Mouse (Mus musculus) spleen, adult 2 months (tissue): Measurements from ENCODE around the gene Plekhm1. TPM values are rescaled to one million over a fixed set of nuclear protein-coding genes. Genes with fewer than 3 reads are reported as not detected.
A peak's percentile ranks its signal among the peaks of the same experiment; 100 is the strongest.

ENCODE experiments used
- DNase-seq, 2 experiments: peaks; one replicate each; pipeline versions ENCODE4 v3.0.0 to v3.0.0-alpha.2; 2012 to 2021; ENCODE audit warnings: low spot score in 2 of 2, low read depth in 1 of 2
- H3K27ac ChIP-seq: fragments of 200-500 bp; 2 replicates; pipeline ENCODE4 v1.5.1; 2012; ENCODE audit warnings: low read length, inconsistent platforms; ENCODE audit not compliant: insufficient read depth
- H3K27me3 ChIP-seq: fragments of 200-500 bp; 2 replicates; pipeline ENCODE4 v1.6.1; 2012; ENCODE audit warnings: mild to moderate bottlenecking, moderate library complexity, low read length, inconsistent platforms; ENCODE audit not compliant: control insufficient read depth, insufficient read depth
- H3K36me3 ChIP-seq: fragments of 200-500 bp; 2 replicates; pipeline ENCODE4 v1.6.1; 2012; ENCODE audit warnings: mild to moderate bottlenecking, low read length, inconsistent platforms; ENCODE audit not compliant: control insufficient read depth, insufficient read depth
- H3K4me1 ChIP-seq: fragments of 200-500 bp; 2 replicates; pipeline ENCODE4 v1.6.1; 2011; ENCODE audit warnings: inconsistent platforms; ENCODE audit not compliant: control insufficient read depth, insufficient read depth, insufficient read length
- H3K4me3 ChIP-seq: fragments of 200-500 bp; 2 replicates; pipeline ENCODE4 v1.5.1; 2011; ENCODE audit warnings: mild to moderate bottlenecking, inconsistent platforms; ENCODE audit not compliant: insufficient read depth, insufficient read length; ENCODE audit errors: extremely low read depth
- CTCF ChIP-seq: fragments of 200-500 bp; IDR thresholded peaks from 2 replicates; pipeline ENCODE4 v1.5.1; 2011; ENCODE audit warnings: mild to moderate bottlenecking, inconsistent platforms; ENCODE audit not compliant: insufficient read depth, insufficient read length, insufficient replicate concordance; ENCODE audit errors: extremely low read depth
- POLR2A ChIP-seq: fragments of 200-500 bp; IDR thresholded peaks from 2 replicates; pipeline ENCODE4 v1.6.1; 2011; ENCODE audit warnings: low read depth, low read length, inconsistent platforms
- WGBS: fragments of 180-500 bp; shearing (Covaris S2); methylation state at CpG from one replicate; pipeline ENCODE4 v1.1.7; 2018; 5-methylcytosine and 5-hydroxymethylcytosine counted together
- polyA plus RNA-seq: library from polyadenylated mRNA; depleted of rRNA; stranded (reverse); fragments of >200 nt; gene quantifications from 2 replicates; pipeline ENCODE4 v1.2.3, GENCODE M21; 2012

The Plekhm1 gene
- polyA plus RNA-seq, 1 experiment = 26.8 TPM

- H3K27me3 ChIP-seq = no peaks in the 10 kb centered on the region
- no peak overlapping the region for H3K27ac ChIP-seq
- WGBS = 64% methylated on average over 3 of the region's 3 CpGs
- peaks cover 49% of the 10 kb centered on the region for H3K4me1 ChIP-seq
- no peak for TF ChIP-seq POLR2A
- no peak overlapping the region for H3K4me3 ChIP-seq
- H3K36me3 ChIP-seq = peaks cover 29% of the 10 kb centered on the region
- DNase-seq = no peak
These were observed 41.3 kb downstream of the Plekhm1 start for GRCm38 (mm10) chr11:103371222-103371539.

- TF ChIP-seq CTCF (no peak), POLR2A (no peak)
- peaks cover 27% of the 10 kb centered on the region for H3K36me3 ChIP-seq
- no peak for DNase-seq
- WGBS = 85% methylated on average over 9 of the region's 9 CpGs
- H3K4me3 ChIP-seq = no peak overlapping the region
- H3K4me1 ChIP-seq = peaks cover 44% of the 10 kb centered on the region
- H3K27me3 ChIP-seq = no peaks in the 10 kb centered on the region
- H3K27ac ChIP-seq = no peak overlapping the region
These were observed 41.9 kb downstream of the Plekhm1 start for GRCm38 (mm10) chr11:103370397-103371221.

- Histone ChIP-seq H3K4me1 (peaks cover 31% of the 10 kb centered on the region), H3K27ac (no peak overlapping the region), H3K36me3 (peaks cover 20% of the 10 kb centered on the region), H3K4me3 (no peak overlapping the region), H3K27me3 (0 out of 2 replicates have a peak, but pooled peaks cover 1% of the 10 kb centered on the region)
- DNase-seq = no peak
- WGBS = 95% methylated on average over 4 of the region's 4 CpGs
- TF ChIP-seq POLR2A = no peak
- TF ChIP-seq CTCF = no peak
These were observed 47.0 kb downstream of the Plekhm1 start for GRCm38 (mm10) chr11:103365530-103365929.

- H3K36me3 ChIP-seq = peaks cover 19% of the 10 kb centered on the region
- 87% methylated on average over 3 of the region's 3 CpGs for WGBS
These were observed 47.5 kb downstream of the Plekhm1 start for GRCm38 (mm10) chr11:103365022-103365421.

GRCm38 (mm10) chr11:103364335-103364734, 48.2 kb downstream of the Plekhm1 start:
- WGBS = 59% methylated on average over 5 of the region's 5 CpGs
- H3K27me3 ChIP-seq = 0 out of 2 replicates have a peak, but pooled peaks cover 2% of the 10 kb centered on the region
- H3K4me3 ChIP-seq = no peak overlapping the region
- TF ChIP-seq POLR2A = no peak
- TF ChIP-seq CTCF = no peak
- H3K36me3 ChIP-seq = peaks cover 16% of the 10 kb centered on the region
- no peak for DNase-seq
- H3K4me1 ChIP-seq = peaks cover 30% of the 10 kb centered on the region
- no peak overlapping the region for H3K27ac ChIP-seq

More at GRCm38 (mm10) chr11:103365022-103365421, 47.5 kb downstream of the Plekhm1 start:
- Histone ChIP-seq H3K27ac (no peak overlapping the region), H3K27me3 (0 out of 2 replicates have a peak, but pooled peaks cover 2% of the 10 kb centered on the region), H3K4me3 (no peak overlapping the region), H3K4me1 (peaks cover 32% of the 10 kb centered on the region)
- no peak for DNase-seq
- TF ChIP-seq CTCF = no peak
- TF ChIP-seq POLR2A = no peak

GRCm38 (mm10) chr11:103363214-103364148, 49.0 kb downstream of the Plekhm1 start, which contains the start of gene Arhgap27:
Gene Arhgap27 (minus strand): TSS chr11:103363692.
- H3K4me3 ChIP-seq = peak within 1 kb of the TSS; percentile 58
- H3K36me3 ChIP-seq = peaks cover 12% of the 10 kb centered on the region
- TF ChIP-seq POLR2A (no peak; the same call in 1 of the 2 replicates), CTCF (no peak)
- DNase-seq = peak in 1 of 2 experiments; percentile 64
- 4% methylated on average over 35 of the region's 35 CpGs for WGBS
- H3K27me3 ChIP-seq = 0 out of 2 replicates have a peak, but pooled peaks cover 2% of the 10 kb centered on the region
- peaks cover 30% of the 10 kb centered on the region for H3K4me1 ChIP-seq
- peak within 1 kb of the TSS; percentile 53 for H3K27ac ChIP-seq
